Mouse (Mus musculus): ENCODE measurements around the gene Foxd1. TPM values are rescaled to one million over a fixed set of nuclear protein-coding genes. Genes with fewer than 3 reads are reported as not detected.

Foxd1 gene
- polyA plus RNA-seq (2012; rRNA removed) = 2.5 and 3.2 TPM in 2 replicates

GRCm38 (mm10) chr13:98354090-98354801, at the start of gene Foxd1:
Gene Foxd1 (plus strand): TSS chr13:98354242.
- TF ChIP-seq POLR2A (IDR thresholded peaks at IDR 0.05; ENCODE audit: borderline replicate concordance, extremely low read depth, insufficient read depth, insufficient read length, poor library complexity, severe bottlenecking) = no peak
- TF ChIP-seq CTCF (IDR thresholded peaks at IDR 0.05; ENCODE audit: borderline replicate concordance, extremely low read depth, insufficient read depth, insufficient read length) = no peak
- DNase-seq (ENCODE audit: low read depth) = peak; percentile 81

DNA sequence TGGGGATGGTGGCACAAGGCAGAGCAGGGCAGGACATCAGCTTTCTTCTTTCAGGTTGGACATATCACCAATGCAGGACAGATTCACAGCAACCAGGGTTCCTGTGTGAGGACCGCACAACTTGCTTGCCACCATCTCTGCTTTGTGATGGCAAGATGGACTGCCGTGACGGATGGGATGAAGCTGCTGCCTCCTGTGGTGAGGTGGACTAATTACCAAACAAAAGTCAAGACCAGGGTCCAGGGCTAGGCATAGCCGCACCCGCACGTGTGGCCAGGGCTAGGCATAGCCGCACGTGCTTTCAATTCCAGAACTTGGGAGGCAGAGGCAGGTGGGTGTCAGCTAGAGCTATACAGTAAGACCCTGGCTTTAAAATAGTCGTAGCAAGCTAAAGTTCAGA, 48.8 kb upstream of the Foxd1 start:
- TF ChIP-seq POLR2A (IDR thresholded peaks at IDR 0.05; ENCODE audit: borderline replicate concordance, extremely low read depth, insufficient read depth, insufficient read length, poor library complexity, severe bottlenecking) (no peak), CTCF (IDR thresholded peaks at IDR 0.05; ENCODE audit: borderline replicate concordance, extremely low read depth, insufficient read depth, insufficient read length) (no peak)
- DNase-seq (ENCODE audit: low read depth) = no peak

- TF ChIP-seq POLR2A (IDR thresholded peaks at IDR 0.05; ENCODE audit: borderline replicate concordance, extremely low read depth, insufficient read depth, insufficient read length, poor library complexity, severe bottlenecking) (no peak), CTCF (IDR thresholded peaks at IDR 0.05; ENCODE audit: borderline replicate concordance, extremely low read depth, insufficient read depth, insufficient read length) (no peak)
- DNase-seq (ENCODE audit: low read depth) = peak; percentile 50
These were observed 47.6 kb upstream of the Foxd1 start for GRCm38 (mm10) chr13:98306393-98306792.

- TF ChIP-seq POLR2A (IDR thresholded peaks at IDR 0.05; ENCODE audit: borderline replicate concordance, extremely low read depth, insufficient read depth, insufficient read length, poor library complexity, severe bottlenecking) (no peak), CTCF (IDR thresholded peaks at IDR 0.05; ENCODE audit: borderline replicate concordance, extremely low read depth, insufficient read depth, insufficient read length) (no peak)
- DNase-seq (ENCODE audit: low read depth) = peak; percentile 24
These were observed 47.1 kb upstream of the Foxd1 start for GRCm38 (mm10) chr13:98306852-98307475.

DNA sequence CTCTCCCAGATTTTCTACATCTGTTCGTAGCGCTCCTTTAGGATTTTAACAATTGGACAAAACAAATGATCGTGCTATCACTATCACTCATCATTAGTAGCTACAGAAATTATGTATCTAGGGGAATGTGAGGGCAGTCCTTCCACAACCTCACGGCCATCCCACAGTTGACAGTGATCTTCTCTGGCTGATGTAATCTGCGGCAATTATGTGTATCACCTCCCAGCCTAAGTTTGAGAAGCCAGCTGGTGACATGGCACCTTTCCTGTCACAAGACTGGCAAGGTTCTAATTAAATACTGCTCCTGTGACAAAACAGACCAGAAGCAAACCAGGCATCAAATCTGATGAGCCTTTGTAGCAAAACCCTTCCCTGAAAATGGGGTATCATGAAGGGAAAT, 46.0 kb upstream of the Foxd1 start:
- peak; percentile 21 for DNase-seq (ENCODE audit: low read depth)
- TF ChIP-seq CTCF (IDR thresholded peaks at IDR 0.05; ENCODE audit: borderline replicate concordance, extremely low read depth, insufficient read depth, insufficient read length) (no peak), POLR2A (IDR thresholded peaks at IDR 0.05; ENCODE audit: borderline replicate concordance, extremely low read depth, insufficient read depth, insufficient read length, poor library complexity, severe bottlenecking) (no peak)

- TF ChIP-seq CTCF (IDR thresholded peaks at IDR 0.05; ENCODE audit: borderline replicate concordance, extremely low read depth, insufficient read depth, insufficient read length) = no peak
- no peak for TF ChIP-seq POLR2A (IDR thresholded peaks at IDR 0.05; ENCODE audit: borderline replicate concordance, extremely low read depth, insufficient read depth, insufficient read length, poor library complexity, severe bottlenecking)
- DNase-seq (ENCODE audit: low read depth) = no peak
These were observed 45.3 kb upstream of the Foxd1 start for GRCm38 (mm10) chr13:98308724-98309123.

DNA sequence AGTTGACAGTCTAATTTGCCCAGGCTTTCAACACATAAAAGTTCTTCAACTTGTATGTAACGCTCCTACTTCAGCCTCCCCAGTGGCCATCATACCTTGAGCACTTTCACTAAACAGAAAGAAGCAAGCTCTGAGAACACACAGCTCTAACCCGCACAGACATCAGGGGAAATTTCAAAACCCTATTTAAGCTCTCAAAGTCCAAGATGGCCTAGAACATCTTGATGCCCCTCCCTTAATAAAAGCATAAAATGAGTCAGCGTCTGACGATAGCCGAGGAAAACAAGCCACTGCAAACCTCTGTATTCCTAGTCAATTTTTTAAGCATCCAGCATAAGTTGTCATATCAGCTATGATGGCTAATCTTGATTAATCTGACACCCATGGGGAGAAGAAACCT, 42.4 kb upstream of the Foxd1 start:
- TF ChIP-seq CTCF (IDR thresholded peaks at IDR 0.05; ENCODE audit: borderline replicate concordance, extremely low read depth, insufficient read depth, insufficient read length) (no peak), POLR2A (IDR thresholded peaks at IDR 0.05; ENCODE audit: borderline replicate concordance, extremely low read depth, insufficient read depth, insufficient read length, poor library complexity, severe bottlenecking) (no peak)
- DNase-seq (ENCODE audit: low read depth) = no peak

- TF ChIP-seq CTCF (IDR thresholded peaks at IDR 0.05; ENCODE audit: borderline replicate concordance, extremely low read depth, insufficient read depth, insufficient read length) (no peak), POLR2A (IDR thresholded peaks at IDR 0.05; ENCODE audit: borderline replicate concordance, extremely low read depth, insufficient read depth, insufficient read length, poor library complexity, severe bottlenecking) (no peak)
- no peak for DNase-seq (ENCODE audit: low read depth)
These were observed 40.4 kb upstream of the Foxd1 start for GRCm38 (mm10) chr13:98313631-98314030.

DNA sequence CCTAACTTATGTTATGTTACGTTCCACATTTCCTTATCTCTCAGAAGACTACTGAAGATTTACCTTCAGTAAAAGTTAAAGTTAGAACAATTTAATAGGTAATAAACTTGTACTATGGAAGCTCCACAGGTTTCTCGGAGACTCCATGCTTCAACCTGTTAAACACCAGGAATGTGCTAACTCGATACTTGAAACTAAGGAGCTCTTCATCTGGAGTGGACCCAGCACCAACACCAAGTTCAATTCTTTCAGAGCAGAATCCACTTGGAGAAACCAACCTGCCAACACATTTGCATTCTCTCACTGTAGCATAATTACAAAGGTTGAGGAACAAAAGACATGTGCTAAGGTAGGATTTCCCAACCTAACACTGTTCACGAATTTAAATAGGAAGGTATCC, 38.9 kb upstream of the Foxd1 start:
- TF ChIP-seq POLR2A (IDR thresholded peaks at IDR 0.05; ENCODE audit: borderline replicate concordance, extremely low read depth, insufficient read depth, insufficient read length, poor library complexity, severe bottlenecking) (no peak), CTCF (IDR thresholded peaks at IDR 0.05; ENCODE audit: borderline replicate concordance, extremely low read depth, insufficient read depth, insufficient read length) (no peak)

GRCm38 (mm10) chr13:98316140-98316479, 37.9 kb upstream of the Foxd1 start:
- TF ChIP-seq POLR2A (IDR thresholded peaks at IDR 0.05; ENCODE audit: borderline replicate concordance, extremely low read depth, insufficient read depth, insufficient read length, poor library complexity, severe bottlenecking) (no peak), CTCF (IDR thresholded peaks at IDR 0.05; ENCODE audit: borderline replicate concordance, extremely low read depth, insufficient read depth, insufficient read length) (no peak)
- DNase-seq (ENCODE audit: low read depth) = no peak

More for the DNA sequence above, 38.9 kb upstream of the Foxd1 start:
- DNase-seq (ENCODE audit: low read depth) = no peak

DNA sequence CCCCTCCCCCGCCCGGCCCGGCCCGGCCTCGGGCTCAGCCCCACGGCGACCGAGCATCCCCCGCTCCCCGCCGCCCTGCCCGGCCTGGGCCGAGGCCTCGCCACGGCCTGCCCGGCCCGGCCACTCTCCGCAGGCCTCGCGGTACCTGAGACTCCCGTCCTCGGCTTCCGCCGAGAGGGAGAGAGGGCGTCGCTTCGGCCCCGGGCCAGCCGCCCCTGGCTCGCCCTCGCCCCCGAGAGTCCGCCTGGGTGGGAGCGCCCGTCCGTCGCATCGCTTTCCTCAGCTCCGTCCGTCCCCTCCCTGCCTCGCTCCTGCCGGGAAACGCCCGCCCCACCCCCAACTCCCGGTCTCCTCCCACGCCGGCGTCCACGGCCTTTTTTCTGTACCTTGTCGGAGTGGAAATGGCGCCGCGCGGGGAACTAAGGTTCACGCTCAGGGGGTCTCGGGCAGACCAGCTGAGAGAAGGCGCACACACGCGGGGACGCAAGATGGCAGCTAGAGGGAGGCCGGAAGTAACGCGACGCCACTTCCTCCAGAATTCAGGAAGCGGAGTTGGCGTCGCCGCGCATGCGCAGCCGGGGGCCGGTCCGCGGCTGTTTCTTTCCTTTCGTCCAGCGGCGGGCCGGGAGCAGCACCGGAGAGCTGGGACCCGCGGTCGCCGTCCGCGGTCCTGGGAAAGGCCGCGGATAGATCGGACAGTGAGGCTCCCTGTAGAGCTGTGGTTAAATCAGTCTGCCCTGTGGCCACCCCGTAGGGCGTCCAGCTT, 37.4 kb upstream of the Foxd1 start, which contains the start of gene Btf3:
TSS of gene Btf3 (minus strand) at position 527 of the 766 bp plus-strand sequence.
- peak; percentile 13; the same call in 1 of the 2 replicates for TF ChIP-seq CTCF (IDR thresholded peaks at IDR 0.05; ENCODE audit: borderline replicate concordance, extremely low read depth, insufficient read depth, insufficient read length)
- peak; percentile 82 for TF ChIP-seq POLR2A (IDR thresholded peaks at IDR 0.05; ENCODE audit: borderline replicate concordance, extremely low read depth, insufficient read depth, insufficient read length, poor library complexity, severe bottlenecking)
- peak; percentile 98 for DNase-seq (ENCODE audit: low read depth)

Data from brain, embryonic 14.5 days (tissue).